Mouse (Mus musculus): ENCODE measurements around the gene Grm2. TPM values are rescaled to one million over a fixed set of nuclear protein-coding genes. Genes with fewer than 3 reads are reported as not detected.

Grm2 gene
- polyA plus RNA-seq (2012; fragmentation: generic; extraction: Trizol) = not detected

- peaks cover 21% of the 10 kb centered on the region for H3K27me3 ChIP-seq (ENCODE audit: control insufficient read depth, insufficient read depth, insufficient read length)
- no peak within 1 kb of the TSS for H3K4me3 ChIP-seq
- H3K4me2 ChIP-seq (ENCODE audit: low read depth) = no peak within 1 kb of the TSS
- peaks cover 7% of the 10 kb centered on the region for H3K36me3 ChIP-seq (ENCODE audit: control insufficient read depth, insufficient read depth)
- H3K79me2 ChIP-seq (ENCODE audit: control insufficient read depth, insufficient read depth) = no peaks in the 10 kb centered on the region
- TF ChIP-seq MYOG (IDR thresholded peaks at IDR 0.05; ENCODE audit: control insufficient read depth in 1 of 3, insufficient read depth in 1 of 3, insufficient read length in 2 of 3, low read depth in 2 of 3) (peak in 1 of 3 experiments; percentile 8), REST (IDR thresholded peaks at IDR 0.05; ENCODE audit: insufficient read depth, insufficient read length) (peak; percentile 91), TCF3 (IDR thresholded peaks at IDR 0.05; ENCODE audit: insufficient read length, low read depth) (no peak), E2F4 (IDR thresholded peaks at IDR 0.05; ENCODE audit: insufficient read depth) (no peak)
- H3ac ChIP-seq (ENCODE audit: control insufficient read depth, insufficient read length) = no peak within 1 kb of the TSS
Observed at GRCm38 (mm10) chr9:106655884-106656720, at the start of gene Grm2. Gene Grm2 (minus strand): TSS chr9:106656082.

- no peaks in the 10 kb centered on the region for H3K79me2 ChIP-seq (ENCODE audit: control insufficient read depth, insufficient read depth)
- no peaks in the 10 kb centered on the region for H3K27me3 ChIP-seq (ENCODE audit: control insufficient read depth, insufficient read depth, insufficient read length)
- no peak overlapping the region for H3K4me2 ChIP-seq (ENCODE audit: low read depth)
- H3K4me3 ChIP-seq = no peak overlapping the region
- no peak overlapping the region for H3ac ChIP-seq (ENCODE audit: control insufficient read depth, insufficient read length)
- H3K36me3 ChIP-seq (ENCODE audit: control insufficient read depth, insufficient read depth) = peaks cover 7% of the 10 kb centered on the region
- TF ChIP-seq MYOG (IDR thresholded peaks at IDR 0.05; ENCODE audit: control insufficient read depth in 1 of 3, insufficient read depth in 1 of 3, insufficient read length in 2 of 3, low read depth in 2 of 3) (no peak), USF1 (IDR thresholded peaks at IDR 0.05; ENCODE audit: low read depth) (no peak), REST (IDR thresholded peaks at IDR 0.05; ENCODE audit: insufficient read depth, insufficient read length) (no peak), MAX (IDR thresholded peaks at IDR 0.05; ENCODE audit: low read depth) (no peak), MYOD1 (IDR thresholded peaks at IDR 0.05; ENCODE audit: control insufficient read depth in 1 of 3, insufficient read length in 2 of 3, low read depth in 2 of 3) (no peak), SRF (IDR thresholded peaks at IDR 0.05; ENCODE audit: control insufficient read depth, insufficient read length, low read depth) (no peak), CEBPB (IDR thresholded peaks at IDR 0.05; ENCODE audit: insufficient read depth, poor library complexity, severe bottlenecking) (no peak), TCF3 (IDR thresholded peaks at IDR 0.05; ENCODE audit: insufficient read length, low read depth) (no peak), POLR2A (IDR thresholded peaks at IDR 0.05; ENCODE audit: insufficient read length, low read depth) (no peak)
Observed at GRCm38 (mm10) chr9:106692973-106693481, 37.1 kb upstream of the Grm2 start.

GRCm38 (mm10) chr9:106688834-106689233, 33.0 kb upstream of the Grm2 start:
- no peak overlapping the region for H3ac ChIP-seq (ENCODE audit: control insufficient read depth, insufficient read length)
- peaks cover 4% of the 10 kb centered on the region for H3K79me2 ChIP-seq (ENCODE audit: control insufficient read depth, insufficient read depth)
- no peak overlapping the region for H3K4me3 ChIP-seq
- TF ChIP-seq CEBPB (IDR thresholded peaks at IDR 0.05; ENCODE audit: insufficient read depth, poor library complexity, severe bottlenecking) (no peak), MAX (IDR thresholded peaks at IDR 0.05; ENCODE audit: low read depth) (no peak), TCF3 (IDR thresholded peaks at IDR 0.05; ENCODE audit: insufficient read length, low read depth) (no peak), MYOD1 (IDR thresholded peaks at IDR 0.05; ENCODE audit: control insufficient read depth in 1 of 3, insufficient read length in 2 of 3, low read depth in 2 of 3) (no peak), TCF12 (IDR thresholded peaks at IDR 0.05; ENCODE audit: insufficient read depth, poor library complexity, severe bottlenecking) (no peak), REST (IDR thresholded peaks at IDR 0.05; ENCODE audit: insufficient read depth, insufficient read length) (no peak), POLR2A (IDR thresholded peaks at IDR 0.05; ENCODE audit: insufficient read length, low read depth) (no peak), MYOG (IDR thresholded peaks at IDR 0.05; ENCODE audit: control insufficient read depth in 1 of 3, insufficient read depth in 1 of 3, insufficient read length in 2 of 3, low read depth in 2 of 3) (no peak), SRF (IDR thresholded peaks at IDR 0.05; ENCODE audit: control insufficient read depth, insufficient read length, low read depth) (no peak), USF1 (IDR thresholded peaks at IDR 0.05; ENCODE audit: low read depth) (no peak)
- no peaks in the 10 kb centered on the region for H3K27me3 ChIP-seq (ENCODE audit: control insufficient read depth, insufficient read depth, insufficient read length)
- no peaks in the 10 kb centered on the region for H3K36me3 ChIP-seq (ENCODE audit: control insufficient read depth, insufficient read depth)
- no peak overlapping the region for H3K4me2 ChIP-seq (ENCODE audit: low read depth)

DNA sequence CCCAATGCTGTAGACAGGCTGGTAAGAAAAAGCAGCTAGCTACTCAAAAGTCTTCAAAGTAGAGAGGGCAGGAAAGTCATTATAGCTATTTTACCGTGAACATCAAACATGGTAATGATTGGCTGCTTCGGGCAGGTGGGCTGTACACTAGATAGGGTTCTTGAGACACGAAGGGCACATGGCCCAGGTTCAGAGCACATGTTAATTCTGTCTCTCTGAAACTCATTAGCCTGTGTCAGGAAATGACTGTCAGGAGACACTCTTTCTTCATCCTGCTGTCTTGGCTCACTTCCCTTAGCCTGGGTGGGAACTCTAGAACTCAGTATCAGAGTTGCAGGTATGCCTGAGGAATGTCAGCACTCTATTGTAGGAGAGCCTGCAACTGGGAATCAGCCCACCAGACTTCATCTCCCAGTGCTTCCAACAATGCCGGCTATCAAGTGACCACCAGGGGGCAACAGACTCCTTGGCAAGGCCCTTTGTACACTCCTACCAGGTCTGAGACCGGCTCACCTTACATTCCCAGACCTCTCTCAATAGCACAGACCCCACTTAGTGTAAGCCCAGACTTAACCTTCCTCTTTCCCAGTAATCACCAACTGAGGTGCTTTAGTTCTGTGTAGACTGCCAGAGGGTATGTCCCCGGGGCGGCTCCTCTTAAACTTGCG, 31.2 kb upstream of the Grm2 start:
- Histone ChIP-seq H3K79me2 (ENCODE audit: control insufficient read depth, insufficient read depth) (peaks cover 11% of the 10 kb centered on the region), H3K4me2 (ENCODE audit: low read depth) (no peak overlapping the region), H3K36me3 (ENCODE audit: control insufficient read depth, insufficient read depth) (no peaks in the 10 kb centered on the region), H3ac (ENCODE audit: control insufficient read depth, insufficient read length) (no peak overlapping the region), H3K27me3 (ENCODE audit: control insufficient read depth, insufficient read depth, insufficient read length) (no peaks in the 10 kb centered on the region), H3K4me3 (no peak overlapping the region)
- TF ChIP-seq MYOD1 (IDR thresholded peaks at IDR 0.05; ENCODE audit: control insufficient read depth in 1 of 3, insufficient read length in 2 of 3, low read depth in 2 of 3) = no peak
- no peak for TF ChIP-seq REST (IDR thresholded peaks at IDR 0.05; ENCODE audit: insufficient read depth, insufficient read length)
- TF ChIP-seq MYOG (IDR thresholded peaks at IDR 0.05; ENCODE audit: control insufficient read depth in 1 of 3, insufficient read depth in 1 of 3, insufficient read length in 2 of 3, low read depth in 2 of 3) = no peak
- no peak for TF ChIP-seq MAX (IDR thresholded peaks at IDR 0.05; ENCODE audit: low read depth)
- TF ChIP-seq TCF3 (IDR thresholded peaks at IDR 0.05; ENCODE audit: insufficient read length, low read depth) = no peak
- no peak for TF ChIP-seq TCF12 (IDR thresholded peaks at IDR 0.05; ENCODE audit: insufficient read depth, poor library complexity, severe bottlenecking)
- no peak for TF ChIP-seq SRF (IDR thresholded peaks at IDR 0.05; ENCODE audit: control insufficient read depth, insufficient read length, low read depth)
- TF ChIP-seq POLR2AphosphoS2 (IDR thresholded peaks at IDR 0.05; ENCODE audit: insufficient read length, low read depth) = no peak
- no peak for TF ChIP-seq E2F4 (IDR thresholded peaks at IDR 0.05; ENCODE audit: insufficient read depth)
- TF ChIP-seq POLR2A (IDR thresholded peaks at IDR 0.05; ENCODE audit: insufficient read length, low read depth) = no peak
- no peak for TF ChIP-seq CEBPB (IDR thresholded peaks at IDR 0.05; ENCODE audit: insufficient read depth, poor library complexity, severe bottlenecking)
- TF ChIP-seq USF1 (IDR thresholded peaks at IDR 0.05; ENCODE audit: low read depth) = no peak
